Mouse (Mus musculus) liver (tissue): ENCODE data around the gene Ak2.

Source experiments
- DNase-seq: peaks from one replicate; pipeline ENCODE4 v3.0.0-alpha.2; 2020; ENCODE audit warnings: mixed read lengths

Ak2 gene

DNA sequence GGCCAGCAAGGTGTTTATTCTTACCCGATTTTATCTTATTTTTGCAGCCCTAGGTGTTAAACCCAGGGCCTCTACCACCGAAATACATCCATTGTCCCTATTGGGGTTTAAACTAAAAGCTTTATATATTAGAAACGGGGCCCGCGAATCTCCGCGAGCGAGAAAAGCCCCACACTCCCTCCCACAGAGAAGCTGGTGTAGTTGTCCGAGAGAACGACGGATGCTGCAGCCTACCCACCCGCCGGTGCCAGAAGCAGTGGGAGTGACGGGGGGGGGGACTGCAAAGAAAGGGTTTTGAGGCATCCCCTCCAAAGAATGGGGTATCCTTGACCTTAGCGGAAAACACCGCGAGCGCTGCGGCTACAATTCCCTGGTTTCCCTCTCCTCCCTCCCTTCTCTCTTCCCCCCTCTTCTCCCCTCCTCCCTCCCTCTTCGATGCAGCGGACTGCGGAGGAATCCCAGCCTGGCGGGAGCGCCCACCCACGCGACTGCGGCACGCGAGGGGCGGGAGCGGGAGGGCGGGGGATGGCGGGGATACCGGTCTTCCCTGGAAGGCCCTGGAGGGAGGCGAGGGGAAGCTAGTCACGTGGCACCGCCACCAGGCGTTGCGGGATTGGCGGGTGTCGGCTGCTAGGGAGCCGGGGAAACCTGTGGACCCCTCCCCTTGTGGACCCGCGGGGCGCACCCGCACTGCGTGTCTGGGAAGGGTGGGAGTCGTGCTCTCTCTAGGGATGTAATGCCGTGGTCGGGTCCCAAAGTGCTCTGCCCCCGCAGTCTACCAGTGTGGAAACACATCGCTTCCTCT is 56.9 kb downstream of the Ak2 start:
- DNase-seq = peak; percentile 71

DNA sequence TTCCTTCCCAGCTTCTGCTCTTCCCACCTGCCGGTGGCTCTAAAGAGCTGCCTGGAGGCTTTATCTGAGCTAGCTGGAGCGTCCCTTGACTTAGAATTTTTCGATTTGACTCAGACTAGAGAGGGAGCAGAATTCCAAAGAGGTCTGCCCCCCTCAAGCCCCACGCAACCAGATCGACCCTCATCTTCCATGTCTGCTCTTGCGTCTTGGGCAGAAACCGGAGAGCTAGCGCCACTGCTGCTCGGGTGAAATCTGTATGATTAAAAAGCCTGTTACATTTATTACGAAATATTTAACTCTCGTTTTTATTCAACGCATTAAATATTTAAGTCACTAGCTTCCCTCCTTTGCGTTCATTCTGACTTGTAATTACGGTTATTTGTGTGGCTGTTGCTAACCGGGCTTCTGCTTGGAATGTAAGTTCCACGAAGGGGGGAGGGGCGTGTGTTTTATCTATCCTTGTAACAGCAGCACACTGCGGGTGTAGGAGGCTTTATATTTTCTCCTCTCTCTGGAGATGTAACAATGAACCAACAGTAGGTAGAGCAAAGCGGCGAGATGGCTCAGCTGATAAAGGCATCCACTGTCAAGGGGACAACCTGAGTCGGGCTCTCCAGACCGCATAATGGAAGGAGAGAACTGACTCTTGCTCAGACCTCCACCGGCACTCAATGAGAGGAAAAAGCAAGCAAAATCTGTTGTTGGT is 57.7 kb downstream of the Ak2 start:
- peak; percentile 75 for DNase-seq

DNA sequence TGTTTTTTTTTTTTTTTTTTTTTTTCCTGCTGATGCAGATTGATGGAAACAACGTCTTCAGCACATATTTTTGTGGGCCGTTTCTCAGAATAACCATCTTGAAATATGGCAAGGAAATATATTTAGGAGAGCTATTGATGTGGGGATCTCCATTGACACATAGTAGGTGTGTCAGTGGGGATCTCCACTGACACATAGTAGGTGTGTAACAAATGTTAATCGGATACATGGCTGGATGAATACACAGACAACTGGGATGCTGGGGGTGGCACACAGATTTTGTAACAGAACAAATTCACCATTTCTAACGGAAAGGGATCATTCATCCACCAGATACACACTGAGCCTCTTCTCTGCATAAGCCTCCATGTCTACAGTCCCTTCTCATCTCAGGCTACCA is 58.6 kb downstream of the Ak2 start:
- no peak for DNase-seq

DNA sequence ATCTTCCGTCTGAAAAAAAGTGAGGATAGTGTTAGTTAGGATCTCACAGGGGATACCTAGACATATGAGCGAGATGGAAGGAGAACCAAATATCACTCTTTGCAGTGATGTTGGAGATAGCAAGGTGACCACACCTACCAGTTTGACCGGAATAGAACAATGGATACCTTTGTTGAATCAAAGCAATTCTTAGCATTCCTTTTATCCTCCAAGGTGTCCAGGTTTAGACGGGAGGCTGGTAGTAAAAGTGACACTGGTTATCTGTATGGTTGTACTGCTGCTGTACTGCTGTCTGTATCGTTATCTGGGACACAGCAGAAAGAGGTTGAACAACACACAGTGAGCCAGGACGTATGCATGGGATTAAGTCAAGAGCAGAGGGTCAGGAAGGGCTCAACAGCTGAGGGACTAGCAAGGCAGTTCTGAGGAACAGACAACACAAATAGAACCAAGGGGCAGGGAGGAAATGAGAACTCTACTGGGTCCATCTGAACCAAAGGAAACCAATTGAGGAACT is 59.2 kb downstream of the Ak2 start:
- peak; percentile 31 for DNase-seq

DNA sequence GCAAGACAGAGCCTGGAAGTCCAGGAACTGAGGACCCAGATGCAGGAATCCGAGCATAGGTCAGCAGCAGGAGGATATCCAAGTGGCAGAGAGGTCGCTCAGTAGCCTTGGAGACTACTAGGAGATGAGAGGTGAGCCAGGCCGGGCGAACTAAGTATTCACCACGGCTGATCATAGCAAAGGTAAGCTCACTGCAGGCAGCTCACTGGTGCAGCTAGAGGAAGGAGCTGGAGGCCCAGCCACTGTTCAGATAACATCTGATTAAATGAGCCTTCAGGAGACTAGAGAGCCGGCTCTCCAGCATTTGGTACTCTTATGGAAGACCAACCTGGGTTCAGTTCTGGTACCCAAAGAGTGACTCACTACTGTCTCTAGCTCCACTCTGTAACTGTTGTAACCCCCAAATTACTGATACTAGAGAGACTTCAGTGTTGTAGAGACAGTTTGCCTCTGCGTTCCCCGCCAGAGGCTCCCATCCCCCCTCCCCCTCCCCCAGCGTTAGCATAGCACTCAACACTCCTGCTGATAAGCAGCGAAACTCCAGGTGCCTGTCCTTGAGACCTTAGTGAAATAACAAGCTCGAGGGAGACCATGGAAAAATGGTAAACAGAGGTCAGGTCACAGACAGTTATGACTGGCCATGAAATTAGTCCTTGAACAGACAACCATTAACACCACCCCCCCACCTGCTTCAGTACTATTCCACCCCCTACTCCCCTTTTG is 59.9 kb downstream of the Ak2 start:
- DNase-seq = peak; percentile 61

DNA sequence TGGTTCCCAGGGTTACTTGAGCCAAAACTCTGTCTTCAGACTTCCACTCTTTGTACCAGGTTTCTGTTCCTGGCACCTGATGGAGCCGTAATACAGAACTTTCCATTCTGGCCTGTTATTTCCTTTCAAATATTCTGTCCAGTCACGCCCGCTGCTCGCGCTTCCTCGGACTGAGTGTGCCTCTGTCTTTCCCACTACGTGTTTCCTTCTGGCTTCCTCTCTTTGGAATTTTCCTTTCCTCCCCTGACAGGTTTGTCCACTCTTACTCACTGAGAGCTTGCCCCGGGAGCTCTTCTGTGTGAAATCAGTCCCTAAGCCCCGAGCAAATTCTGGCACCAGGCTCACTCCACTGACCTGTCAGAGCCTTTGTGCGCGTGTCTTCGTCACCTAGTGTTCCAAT is 63.0 kb downstream of the Ak2 start:
- DNase-seq = no peak

DNA sequence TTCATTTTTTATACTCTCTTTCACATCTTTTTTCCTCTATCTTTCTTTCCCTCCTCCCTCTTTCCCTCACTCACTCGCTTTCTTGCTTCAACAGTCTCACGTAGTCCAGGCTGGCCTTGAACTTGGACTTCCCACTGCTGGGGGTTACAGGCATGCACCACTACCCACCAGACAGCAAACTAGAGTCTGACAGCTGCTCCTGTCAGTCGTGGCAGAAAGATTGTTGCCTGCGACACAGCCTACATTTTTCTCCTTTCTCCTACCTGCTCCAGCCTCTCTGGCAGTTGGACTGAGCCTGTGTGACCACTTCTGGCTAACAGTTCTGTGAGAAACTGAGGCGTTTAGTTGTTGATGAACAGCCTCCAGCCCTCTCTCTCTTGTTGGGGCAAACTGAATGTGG is 63.8 kb downstream of the Ak2 start:
- no peak for DNase-seq

DNA sequence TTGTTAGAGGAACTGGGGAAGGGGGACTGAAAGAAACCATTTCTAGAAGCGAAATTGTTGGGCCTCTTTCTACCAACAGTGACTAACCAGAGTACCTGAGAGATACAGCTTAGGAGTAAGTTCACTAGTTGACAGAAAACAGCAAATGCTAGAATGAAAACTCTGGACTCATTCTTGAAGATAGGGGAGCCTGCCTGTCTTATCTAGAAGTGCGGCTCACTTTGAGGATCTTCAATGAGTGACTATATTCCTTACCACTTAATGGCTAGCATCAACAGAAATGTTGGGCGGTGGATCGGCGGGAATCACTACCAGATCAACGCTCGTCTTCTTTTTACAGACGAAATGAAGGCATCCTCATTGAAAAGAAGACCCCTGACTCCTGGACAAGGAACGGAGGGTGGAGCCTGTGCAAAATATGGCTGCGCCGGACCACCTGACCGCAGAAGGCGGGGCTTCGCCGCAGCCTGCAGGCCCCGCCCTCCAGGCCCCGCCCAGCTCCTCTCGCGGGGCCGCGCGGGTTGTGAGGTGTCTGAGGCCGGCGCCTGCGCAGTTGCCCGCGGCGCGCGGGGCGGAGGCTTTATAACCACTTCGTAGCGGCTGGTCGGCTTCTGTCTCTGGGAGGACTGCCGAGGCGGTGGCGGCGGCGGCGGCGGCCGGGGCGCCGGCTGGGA is 65.9 kb downstream of the Ak2 start:
- peak; percentile 97 for DNase-seq

DNA sequence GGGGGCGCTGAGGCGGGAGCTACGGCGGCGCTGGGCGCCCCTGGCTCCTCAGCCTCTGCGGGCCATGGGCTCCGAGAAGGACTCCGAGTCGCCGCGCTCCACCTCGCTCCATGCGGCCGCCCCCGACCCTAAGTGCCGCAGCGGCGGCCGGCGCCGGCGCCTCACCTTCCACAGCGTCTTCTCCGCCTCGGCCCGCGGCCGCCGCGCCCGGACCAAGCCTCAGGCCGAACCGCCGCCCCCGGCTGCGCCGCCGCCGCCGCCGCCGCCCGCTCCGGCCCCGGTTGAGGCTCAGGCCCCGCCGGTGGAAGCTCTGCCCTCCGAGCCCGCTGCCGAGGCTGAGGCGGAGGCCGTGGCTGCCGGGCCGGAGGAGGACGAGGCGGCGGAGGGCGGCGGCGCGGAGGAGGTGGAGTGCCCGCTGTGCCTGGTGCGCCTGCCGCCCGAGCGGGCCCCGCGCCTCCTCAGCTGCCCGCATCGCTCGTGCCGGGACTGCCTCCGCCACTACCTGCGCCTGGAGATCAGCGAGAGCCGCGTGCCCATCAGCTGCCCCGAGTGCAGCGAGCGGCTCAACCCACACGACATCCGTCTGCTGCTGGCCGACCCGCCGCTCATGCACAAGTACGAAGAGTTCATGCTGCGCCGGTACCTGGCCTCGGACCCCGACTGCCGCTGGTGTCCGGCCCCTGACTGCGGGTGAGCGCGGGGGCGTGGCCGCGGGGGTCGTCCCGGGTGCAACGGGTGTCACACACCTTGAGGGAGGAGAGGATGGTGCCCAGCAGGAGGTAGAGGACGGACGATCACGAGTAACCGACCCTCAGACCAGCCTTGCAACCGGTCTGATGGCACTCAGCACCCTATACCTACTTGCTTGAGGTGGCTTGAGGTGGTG is 66.7 kb downstream of the Ak2 start, which contains the start of gene Rnf19b:
Gene Rnf19b, plus strand, starts transcription at position 65 of the 886 bp plus-strand sequence.
- DNase-seq = peak; percentile 72

DNA sequence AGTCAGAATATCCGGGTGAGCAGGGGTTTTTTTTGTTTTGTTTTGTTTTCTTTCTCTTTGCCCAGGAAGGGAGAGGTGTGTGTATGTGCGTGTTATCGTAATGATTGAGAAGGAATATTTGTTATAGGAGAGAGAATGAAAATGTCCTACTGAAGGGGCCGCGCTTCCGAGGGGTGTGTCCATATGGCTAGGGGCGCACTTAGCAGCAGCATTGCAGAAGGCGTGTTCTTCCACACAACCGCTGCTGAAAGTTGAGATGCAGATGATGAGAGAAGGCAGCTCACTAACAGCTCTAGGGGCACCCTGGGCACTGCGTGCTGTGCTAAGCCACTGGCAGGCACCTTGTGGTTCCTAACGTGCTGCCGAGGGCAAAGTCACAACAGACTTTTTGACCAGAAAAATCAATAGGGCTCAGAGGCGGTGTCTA is 67.4 kb downstream of the Ak2 start:
- peak; percentile 54 for DNase-seq

DNA sequence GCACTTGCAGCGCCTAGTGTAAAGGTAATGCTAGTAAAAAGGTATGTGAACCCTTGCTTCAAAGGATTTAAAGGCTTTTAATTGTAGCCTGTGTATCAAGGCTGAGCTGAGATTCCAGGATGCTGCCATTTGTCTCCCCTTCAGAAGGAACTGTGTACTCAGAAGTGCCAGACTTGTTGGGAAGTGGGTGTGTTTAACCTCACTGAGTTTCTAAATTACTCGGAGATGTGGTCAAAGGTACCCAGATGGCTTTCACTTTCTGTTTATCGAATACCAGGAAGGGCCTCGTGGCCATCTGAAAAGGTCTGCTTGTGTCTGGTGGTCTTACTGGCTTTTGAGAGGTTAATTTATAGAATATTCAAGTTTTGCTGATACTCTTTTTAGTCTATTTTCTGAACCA is 68.2 kb downstream of the Ak2 start:
- no peak for DNase-seq
